Mouse (Mus musculus) left cerebral cortex, postnatal 10 days (tissue): ENCODE measurements at regions not wholly inside any gene's neighbourhood (a gene's known extent, or its start where the extent isn't known, plus 50 kb on each side); places are given as distances from the start of the nearest gene placed in this dataset.
A peak's percentile ranks its signal among the peaks of the same experiment; 100 is the strongest.

Experiments
- DNase-seq, 2 experiments: peaks; one replicate each; pipeline ENCODE4 v3.0.0; 2021 to 2022; ENCODE audit warnings: low spot score in 2 of 2, mixed read lengths in 1 of 2; ENCODE audit errors: extremely low spot score in 1 of 2
- intact Hi-C: fragments of 180-260 bp; cut with DNase I; formaldehyde crosslinking; loops from one replicate; pipeline ENCODE4 v1.15.1; 2025

GRCm38 (mm10) chr13:102391911-102392310 lies 301.4 kb upstream of the Cd180 start:
- intact Hi-C loops: no loop called here
- DNase-seq: no peak

- intact Hi-C loops: no loop called here
- DNase-seq: no peak
These were observed 300.3 kb upstream of the Cd180 start for GRCm38 (mm10) chr13:102392868-102393661.

- intact Hi-C loops: no loop called here
- no peak for DNase-seq
These were observed 299.7 kb upstream of the Cd180 start for GRCm38 (mm10) chr13:102393662-102393970.

GRCm38 (mm10) chr13:102394057-102394456 lies 299.3 kb upstream of the Cd180 start:
- DNase-seq: no peak
- intact Hi-C loops: no loop called here

- intact Hi-C loops: no loop called here
- DNase-seq: no peak
These were observed 295.9 kb upstream of the Cd180 start for GRCm38 (mm10) chr13:102397411-102397810.

GRCm38 (mm10) chr13:102411840-102412239 lies 281.5 kb upstream of the Cd180 start:
- DNase-seq: no peak
- intact Hi-C loops: no loop called here

- intact Hi-C loops: no loop called here
- no peak for DNase-seq
These were observed 258.9 kb upstream of the Cd180 start for GRCm38 (mm10) chr13:102434372-102434954.

GRCm38 (mm10) chr13:102442676-102443075 lies 250.7 kb upstream of the Cd180 start:
- no peak for DNase-seq
- intact Hi-C loops: no loop called here

- intact Hi-C loops: no loop called here
- no peak for DNase-seq
These were observed 246.0 kb upstream of the Cd180 start for GRCm38 (mm10) chr13:102447310-102447709.

GRCm38 (mm10) chr13:102449416-102450121 lies 243.8 kb upstream of the Cd180 start:
- no peak for DNase-seq
- intact Hi-C loops: no loop called here

GRCm38 (mm10) chr13:102451176-102451575 lies 242.2 kb upstream of the Cd180 start:
- DNase-seq: peak in 1 of 2 experiments; percentile 21
- intact Hi-C loops: no loop called here

- intact Hi-C loops: no loop called here
- no peak for DNase-seq
These were observed 234.6 kb upstream of the Cd180 start for GRCm38 (mm10) chr13:102458711-102459110.

- intact Hi-C loops: no loop called here
- DNase-seq: no peak
These were observed 229.4 kb upstream of the Cd180 start for GRCm38 (mm10) chr13:102463993-102464392.

- no peak for DNase-seq
- intact Hi-C loops: no loop called here
These were observed 211.5 kb upstream of the Cd180 start for GRCm38 (mm10) chr13:102481906-102482305.

GRCm38 (mm10) chr13:102482451-102482850 lies 210.9 kb upstream of the Cd180 start:
- DNase-seq: no peak
- intact Hi-C loops: no loop called here

- intact Hi-C loops: no loop called here
- DNase-seq: no peak
These were observed 205.8 kb upstream of the Cd180 start for GRCm38 (mm10) chr13:102487416-102488097.

- intact Hi-C loops: no loop called here
These were observed 202.0 kb upstream of the Cd180 start for GRCm38 (mm10) chr13:102491370-102491769.

GRCm38 (mm10) chr13:102504157-102504947 lies 189.0 kb upstream of the Cd180 start:
- DNase-seq: no peak
- intact Hi-C loops: no loop called here

More at GRCm38 (mm10) chr13:102491370-102491769, 202.0 kb upstream of the Cd180 start:
- no peak for DNase-seq

GRCm38 (mm10) chr13:102507226-102507625 lies 186.1 kb upstream of the Cd180 start:
- intact Hi-C loops: no loop called here
- DNase-seq: no peak
